Mouse (Mus musculus) effector memory CD4-positive, alpha-beta T cell, adult 5 months (primary cell): Measurements from ENCODE around the gene Fgfr2. TPM values are rescaled to one million over a fixed set of nuclear protein-coding genes. Genes with fewer than 3 reads are reported as not detected.

ENCODE experiments used
- polyA plus RNA-seq: library from polyadenylated mRNA; unstranded; fragments of 100-300 nt; shearing (Covaris generic); gene quantifications from one replicate; pipeline ENCODE4 v1.2.1, GENCODE M21; 2017

Gene Fgfr2
- polyA plus RNA-seq, 1 experiment from 2014 or later, result not detected

GRCm38 (mm10) chr7:131542115-131542871, 1580.9 kb downstream of the Fgfr2 start, which contains the start of gene Hmx3:
Gene Hmx3 (plus strand): TSS chr7:131542867.

GRCm38 (mm10) chr7:131410416-131411058, 1712.6 kb downstream of the Fgfr2 start, which contains the start of the genes Ikzf5 and Acadsb:
Gene Ikzf5 (minus strand): TSS chr7:131410521.
Gene Acadsb (plus strand): TSS chr7:131410601.

GRCm38 (mm10) chr7:131370648-131371469, 1752.3 kb downstream of the Fgfr2 start, which contains the start of gene Pstk:
Gene Pstk (plus strand): TSS chr7:131371141.

GRCm38 (mm10) chr7:131362615-131363300, 1760.4 kb downstream of the Fgfr2 start, which contains the start of gene 2310057M21Rik:
Gene 2310057M21Rik (minus strand): TSS chr7:131362759.

GRCm38 (mm10) chr7:131333564-131333963, 1789.6 kb downstream of the Fgfr2 start, which contains the start of gene Fam24a:
Gene Fam24a (plus strand): TSS chr7:131333864.

GRCm38 (mm10) chr7:131329416-131329815, 1793.7 kb downstream of the Fgfr2 start, which contains the start of gene Fam24b:
Gene Fam24b (minus strand): TSS chr7:131329516.

GRCm38 (mm10) chr7:131322192-131322591, 1801.0 kb downstream of the Fgfr2 start, which contains the start of gene Cuzd1:
Gene Cuzd1 (minus strand): TSS chr7:131322292.

GRCm38 (mm10) chr7:131174121-131174520, 1949.0 kb downstream of the Fgfr2 start, which contains the start of gene 5430419D17Rik:
Gene 5430419D17Rik (plus strand): TSS chr7:131174402.

GRCm38 (mm10) chr7:131146214-131146613, 1976.9 kb downstream of the Fgfr2 start, which contains the start of gene 4933402N03Rik:
Gene 4933402N03Rik (minus strand): TSS chr7:131146314.

GRCm38 (mm10) chr7:131031755-131032154, 2091.4 kb downstream of the Fgfr2 start, which contains the start of gene Dmbt1:
Gene Dmbt1 (plus strand): TSS chr7:131032053.

GRCm38 (mm10) chr7:130935793-130936471, 2187.2 kb downstream of the Fgfr2 start, which contains the start of gene Htra1:
Gene Htra1 (plus strand): TSS chr7:130936111.

GRCm38 (mm10) chr7:130865613-130866591, 2257.2 kb downstream of the Fgfr2 start, which contains the start of gene Plekha1:
Gene Plekha1 (plus strand): TSS chr7:130865756.

GRCm38 (mm10) chr7:130773914-130774630, 2349.1 kb downstream of the Fgfr2 start, which contains the start of gene Btbd16:
Gene Btbd16 (plus strand): TSS chr7:130774069.

GRCm38 (mm10) chr7:130577388-130578003, 2545.7 kb downstream of the Fgfr2 start, which contains the start of gene Tacc2:
Gene Tacc2 (plus strand): TSS chr7:130577438.

GRCm38 (mm10) chr7:130572821-130573220, 2550.3 kb downstream of the Fgfr2 start, which contains the start of gene Nsmce4a:
Gene Nsmce4a (minus strand): TSS chr7:130573118.

GRCm38 (mm10) chr7:130520049-130520425, 2603.1 kb downstream of the Fgfr2 start, which contains the start of gene Ate1:
Gene Ate1 (minus strand): TSS chr7:130520369.

